Mouse (Mus musculus): ENCODE measurements around the gene Stxbp1. TPM values are rescaled to one million over a fixed set of nuclear protein-coding genes. Genes with fewer than 3 reads are reported as not detected.
A peak's percentile ranks its signal among the peaks of the same experiment; 100 is the strongest.
"Not testable (repeated sequence)": the region's sequence is repeated elsewhere in the genome, so short reads cannot be mapped to it uniquely, and the experiment has no call there.

Stxbp1 gene
- polyA plus RNA-seq, 1 experiment from 2014 or later: 51.4 TPM

DNA sequence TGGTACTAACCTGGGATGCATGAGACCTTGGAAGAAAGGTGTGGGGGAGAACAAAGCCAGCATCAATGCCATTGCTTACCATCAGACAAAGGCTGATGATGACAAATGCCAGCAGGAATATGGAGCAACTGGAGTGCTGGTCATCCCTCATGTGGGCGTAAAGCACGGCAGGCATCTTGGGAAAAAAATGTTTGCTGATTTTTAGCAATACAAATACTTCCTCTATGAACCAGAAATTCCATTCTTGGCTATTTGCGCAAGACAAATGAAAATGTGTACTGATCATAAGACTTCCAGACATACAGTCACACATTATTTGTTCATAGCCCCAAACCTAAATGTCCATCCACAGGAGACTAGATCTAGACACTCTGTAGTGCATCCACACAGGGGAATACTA, 16.3 kb upstream of the Stxbp1 start:
- Histone ChIP-seq H3K27ac (ENCODE audit: low read depth, low read length) (no peak overlapping the region), H3K9me3 (ENCODE audit: control insufficient read depth, low read length) (no peaks in the 10 kb centered on the region), H3K4me1 (ENCODE audit: control insufficient read depth, insufficient read depth, low read length) (no peaks in the 10 kb centered on the region), H3K27me3 (ENCODE audit: control insufficient read depth, insufficient read depth, low read length) (no peaks in the 10 kb centered on the region), H3K36me3 (ENCODE audit: control insufficient read depth, insufficient read depth, low read length) (no peaks in the 10 kb centered on the region), H3K4me3 (ENCODE audit: low read depth, low read length) (no peak overlapping the region), H3K4me2 (no peak overlapping the region), H3K9ac (ENCODE audit: low read length) (no peak overlapping the region)
- 93% methylated on average over 3 of the region's 3 CpGs for WGBS
- no peak for DNase-seq (ENCODE audit: low spot score, missing footprints)
- no peak for ATAC-seq (ENCODE audit: low FRiP score)

GRCm38 (mm10) chr2:32860799-32861198, 13.8 kb upstream of the Stxbp1 start:
- Histone ChIP-seq H3K4me3 (ENCODE audit: low read depth, low read length) (no peak overlapping the region), H3K9ac (ENCODE audit: low read length) (no peak overlapping the region), H3K27me3 (ENCODE audit: control insufficient read depth, insufficient read depth, low read length) (no peaks in the 10 kb centered on the region), H3K27ac (ENCODE audit: low read depth, low read length) (no peak overlapping the region), H3K4me1 (ENCODE audit: control insufficient read depth, insufficient read depth, low read length) (no peaks in the 10 kb centered on the region; the same call in 1 of the 2 replicates), H3K36me3 (ENCODE audit: control insufficient read depth, insufficient read depth, low read length) (no peaks in the 10 kb centered on the region), H3K4me2 (no peak overlapping the region), H3K9me3 (ENCODE audit: control insufficient read depth, low read length) (no peaks in the 10 kb centered on the region)
- DNase-seq (ENCODE audit: low spot score, missing footprints): no peak
- 87% methylated on average over 8 of the region's 8 CpGs for WGBS
- no peak for ATAC-seq (ENCODE audit: low FRiP score)

DNA sequence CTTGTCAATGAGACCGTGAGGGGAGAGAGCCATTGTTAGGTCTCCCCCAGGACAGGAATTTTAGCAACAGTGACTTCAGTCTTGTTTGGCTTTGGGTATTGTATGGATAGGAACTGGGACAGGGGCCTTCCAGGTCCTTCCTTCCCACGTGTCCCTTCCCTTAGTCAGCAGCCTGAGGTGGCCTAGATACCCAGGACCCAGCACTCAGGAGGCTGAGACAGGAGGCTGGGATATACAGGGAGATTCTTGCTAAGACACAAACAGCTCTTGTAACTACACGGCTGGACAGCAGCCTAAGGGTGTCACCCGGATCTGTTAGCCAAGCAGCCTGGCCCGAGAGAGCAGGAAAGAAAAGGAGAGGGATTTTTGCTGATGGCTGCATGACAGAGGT, 12.6 kb upstream of the Stxbp1 start:
- 79% methylated on average over 5 of the region's 5 CpGs for WGBS
- Histone ChIP-seq H3K27me3 (ENCODE audit: control insufficient read depth, insufficient read depth, low read length) (no peaks in the 10 kb centered on the region), H3K27ac (ENCODE audit: low read depth, low read length) (no peak overlapping the region), H3K4me3 (ENCODE audit: low read depth, low read length) (no peak overlapping the region), H3K9me3 (ENCODE audit: control insufficient read depth, low read length) (no peaks in the 10 kb centered on the region), H3K36me3 (ENCODE audit: control insufficient read depth, insufficient read depth, low read length) (no peaks in the 10 kb centered on the region), H3K4me2 (no peak overlapping the region), H3K9ac (ENCODE audit: low read length) (no peak overlapping the region), H3K4me1 (ENCODE audit: control insufficient read depth, insufficient read depth, low read length) (no peaks in the 10 kb centered on the region; the same call in 1 of the 2 replicates)
- no peak for ATAC-seq (ENCODE audit: low FRiP score)
- DNase-seq (ENCODE audit: low spot score, missing footprints): no peak

DNA sequence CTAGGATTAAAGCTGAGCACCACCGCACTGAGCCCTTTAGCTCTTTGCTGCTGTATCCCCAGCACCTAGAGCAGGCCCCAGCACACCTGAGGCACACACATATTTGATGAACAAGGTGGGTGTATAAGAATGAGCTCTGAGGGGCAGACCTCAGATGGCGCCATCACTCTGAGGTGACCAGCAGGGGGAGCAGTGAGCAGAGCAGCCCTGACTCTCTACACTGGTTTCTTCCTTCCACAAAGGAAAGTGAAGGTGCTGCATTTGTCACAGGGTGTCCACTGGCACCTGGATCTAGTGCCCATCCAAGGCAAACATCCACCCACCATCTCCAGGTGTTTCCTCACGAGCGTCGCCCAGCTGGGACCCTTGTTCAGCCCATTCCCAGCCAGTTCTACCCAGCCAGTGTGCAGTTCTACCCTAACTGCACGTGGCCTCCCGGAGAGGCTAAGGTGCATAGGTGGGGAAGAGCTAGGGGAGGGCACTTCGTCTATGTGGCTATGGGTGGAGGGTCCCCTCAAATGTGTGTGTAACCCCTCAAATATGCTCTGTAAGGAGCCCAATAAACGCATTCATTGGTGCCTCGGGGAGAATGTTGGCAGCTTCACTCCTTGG, 12.1 kb upstream of the Stxbp1 start:
- 48% methylated on average over 10 of the region's 10 CpGs for WGBS
- Histone ChIP-seq H3K4me3 (ENCODE audit: low read depth, low read length) (no peak overlapping the region), H3K9ac (ENCODE audit: low read length) (no peak overlapping the region; the same call in 1 of the 2 replicates), H3K4me1 (ENCODE audit: control insufficient read depth, insufficient read depth, low read length) (no peaks in the 10 kb centered on the region; the same call in 1 of the 2 replicates), H3K27ac (ENCODE audit: low read depth, low read length) (no peak overlapping the region), H3K9me3 (ENCODE audit: control insufficient read depth, low read length) (no peaks in the 10 kb centered on the region), H3K4me2 (no peak overlapping the region), H3K36me3 (ENCODE audit: control insufficient read depth, insufficient read depth, low read length) (no peaks in the 10 kb centered on the region), H3K27me3 (ENCODE audit: control insufficient read depth, insufficient read depth, low read length) (no peaks in the 10 kb centered on the region)
- peak; percentile 69; the same call in 1 of the 2 replicates for ATAC-seq (ENCODE audit: low FRiP score)
- peak; percentile 93 for DNase-seq (ENCODE audit: low spot score, missing footprints)

DNA sequence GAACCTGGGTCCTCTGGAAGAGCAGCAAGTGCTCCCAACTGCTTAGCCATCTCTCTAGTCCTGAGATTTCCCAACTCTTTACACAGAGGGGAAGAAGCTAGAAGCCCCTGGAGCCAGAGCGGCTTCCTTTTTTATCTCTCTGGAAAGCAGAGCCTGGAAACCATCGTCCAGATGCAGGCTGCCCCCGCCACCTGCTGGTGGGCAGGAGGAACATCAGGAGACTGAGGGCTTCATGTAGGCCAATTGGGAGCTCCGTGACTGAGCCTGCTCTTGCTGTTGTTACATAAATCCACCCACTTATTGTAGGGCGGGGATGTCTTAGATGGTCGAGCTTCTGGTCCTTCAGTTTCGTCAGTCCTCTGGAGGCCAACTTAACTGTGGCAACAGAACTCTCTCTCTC, 10.5 kb upstream of the Stxbp1 start:
- H3K27me3 ChIP-seq (ENCODE audit: control insufficient read depth, insufficient read depth, low read length): no peaks in the 10 kb centered on the region
- no peak overlapping the region for H3K4me3 ChIP-seq (ENCODE audit: low read depth, low read length)
- DNase-seq (ENCODE audit: low spot score, missing footprints) (peak; percentile 94), ATAC-seq (ENCODE audit: low FRiP score) (peak; percentile 56; the same call in 1 of the 2 replicates)
- no peaks in the 10 kb centered on the region for H3K36me3 ChIP-seq (ENCODE audit: control insufficient read depth, insufficient read depth, low read length)
- no peaks in the 10 kb centered on the region for H3K9me3 ChIP-seq (ENCODE audit: control insufficient read depth, low read length)
- no peak overlapping the region for H3K9ac ChIP-seq (ENCODE audit: low read length)
- H3K27ac ChIP-seq (ENCODE audit: low read depth, low read length): no peak overlapping the region
- WGBS: 0% methylated on average over 7 of the region's 7 CpGs
- H3K4me1 ChIP-seq (ENCODE audit: control insufficient read depth, insufficient read depth, low read length): no peaks in the 10 kb centered on the region; the same call in 1 of the 2 replicates
- H3K4me2 ChIP-seq: no peak overlapping the region

DNA sequence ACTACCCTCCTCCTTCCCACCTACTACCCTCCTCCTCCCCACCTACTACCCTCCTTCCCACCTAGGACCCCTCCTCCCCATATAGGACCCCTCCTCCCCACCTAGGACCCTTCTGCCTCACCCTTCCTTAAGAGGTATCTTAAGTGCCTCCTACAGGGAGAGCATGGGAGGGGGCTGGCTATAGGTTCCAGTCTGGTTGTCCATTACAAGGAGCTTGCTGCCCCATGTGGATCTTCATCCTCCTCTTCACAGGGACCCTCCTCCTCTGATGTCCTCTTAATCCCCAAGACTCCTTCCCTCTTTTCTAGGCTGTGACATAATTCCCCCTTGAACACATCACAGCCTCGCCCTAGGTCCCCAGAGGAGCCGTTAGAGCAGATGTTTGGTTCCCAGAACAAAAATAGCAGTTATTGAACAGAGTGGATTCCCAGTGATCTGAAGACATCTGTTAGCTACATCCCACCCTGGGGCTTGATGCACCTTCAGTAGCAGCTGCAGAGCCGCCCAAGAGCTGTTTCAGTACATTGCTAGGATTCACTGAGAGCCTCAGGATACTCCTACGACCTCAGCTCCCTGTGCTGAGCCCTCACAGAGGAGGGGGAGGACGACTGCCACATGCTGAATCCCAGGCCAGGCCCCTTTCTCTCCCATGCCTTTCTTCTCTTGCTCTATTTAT, 8.9 kb upstream of the Stxbp1 start:
- Histone ChIP-seq H3K9ac (ENCODE audit: low read length) (no peak overlapping the region), H3K4me2 (no peak overlapping the region), H3K27me3 (ENCODE audit: control insufficient read depth, insufficient read depth, low read length) (peaks cover 4% of the 10 kb centered on the region), H3K27ac (ENCODE audit: low read depth, low read length) (no peak overlapping the region), H3K36me3 (ENCODE audit: control insufficient read depth, insufficient read depth, low read length) (no peaks in the 10 kb centered on the region), H3K4me1 (ENCODE audit: control insufficient read depth, insufficient read depth, low read length) (no peaks in the 10 kb centered on the region; the same call in 1 of the 2 replicates), H3K9me3 (ENCODE audit: control insufficient read depth, low read length) (no peaks in the 10 kb centered on the region), H3K4me3 (ENCODE audit: low read depth, low read length) (no peak overlapping the region)
- WGBS: 46% methylated on average over 5 of the region's 5 CpGs
- DNase-seq (ENCODE audit: low spot score, missing footprints) (no peak), ATAC-seq (ENCODE audit: low FRiP score) (no peak)

- Histone ChIP-seq H3K9me3 (ENCODE audit: control insufficient read depth, low read length) (no peaks in the 10 kb centered on the region), H3K4me2 (no peak overlapping the region), H3K36me3 (ENCODE audit: control insufficient read depth, insufficient read depth, low read length) (no peaks in the 10 kb centered on the region), H3K27me3 (ENCODE audit: control insufficient read depth, insufficient read depth, low read length) (peaks cover 4% of the 10 kb centered on the region), H3K4me1 (ENCODE audit: control insufficient read depth, insufficient read depth, low read length) (no peaks in the 10 kb centered on the region; the same call in 1 of the 2 replicates), H3K4me3 (ENCODE audit: low read depth, low read length) (no peak overlapping the region), H3K27ac (ENCODE audit: low read depth, low read length) (no peak overlapping the region), H3K9ac (ENCODE audit: low read length) (no peak overlapping the region)
- ATAC-seq (ENCODE audit: low FRiP score) (no peak), DNase-seq (ENCODE audit: low spot score, missing footprints) (peak; percentile 51)
- WGBS: 66% methylated on average over 7 of the region's 7 CpGs
These were observed 8.2 kb upstream of the Stxbp1 start for GRCm38 (mm10) chr2:32855046-32855785.

DNA sequence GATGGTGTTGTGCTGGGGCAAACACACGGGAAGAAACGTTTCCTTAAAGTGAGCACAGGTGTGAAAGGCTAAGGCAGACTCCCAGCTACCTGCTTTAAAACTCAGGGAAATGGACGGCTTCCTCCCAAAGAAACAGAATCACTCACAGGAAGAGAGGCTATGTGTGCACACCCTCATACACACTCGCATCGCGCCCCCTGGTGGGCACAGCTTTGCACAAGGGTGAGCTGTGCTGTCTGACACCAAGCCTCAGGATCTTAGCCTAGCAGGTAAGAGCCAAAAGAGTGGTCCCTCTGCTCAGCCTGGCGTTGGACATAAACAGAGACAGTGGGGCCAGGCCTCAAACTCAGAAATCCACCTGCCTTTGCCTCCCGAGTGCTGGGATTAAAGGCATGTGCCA, 7.2 kb upstream of the Stxbp1 start:
- Histone ChIP-seq H3K4me3 (ENCODE audit: low read depth, low read length) (no peak overlapping the region), H3K9ac (ENCODE audit: low read length) (no peak overlapping the region), H3K27ac (ENCODE audit: low read depth, low read length) (no peak overlapping the region), H3K36me3 (ENCODE audit: control insufficient read depth, insufficient read depth, low read length) (no peaks in the 10 kb centered on the region), H3K9me3 (ENCODE audit: control insufficient read depth, low read length) (no peaks in the 10 kb centered on the region), H3K4me2 (no peak overlapping the region), H3K27me3 (ENCODE audit: control insufficient read depth, insufficient read depth, low read length) (peaks cover 4% of the 10 kb centered on the region), H3K4me1 (ENCODE audit: control insufficient read depth, insufficient read depth, low read length) (no peaks in the 10 kb centered on the region; the same call in 1 of the 2 replicates)
- WGBS: 5% methylated on average over 8 of the region's 8 CpGs
- ATAC-seq (ENCODE audit: low FRiP score) (peak; percentile 64; the same call in 1 of the 2 replicates), DNase-seq (ENCODE audit: low spot score, missing footprints) (peak; percentile 99)

GRCm38 (mm10) chr2:32853716-32854115, 6.7 kb upstream of the Stxbp1 start:
- H3K27me3 ChIP-seq (ENCODE audit: control insufficient read depth, insufficient read depth, low read length); H3K36me3 ChIP-seq (ENCODE audit: control insufficient read depth, insufficient read depth, low read length); H3K4me2 ChIP-seq; H3K9ac ChIP-seq (ENCODE audit: low read length); DNase-seq (ENCODE audit: low spot score, missing footprints); H3K4me1 ChIP-seq (ENCODE audit: control insufficient read depth, insufficient read depth, low read length); ATAC-seq (ENCODE audit: low FRiP score); H3K4me3 ChIP-seq (ENCODE audit: low read depth, low read length); H3K9me3 ChIP-seq (ENCODE audit: control insufficient read depth, low read length); H3K27ac ChIP-seq (ENCODE audit: low read depth, low read length): not testable (repeated sequence)
- WGBS: 66% methylated on average over 4 of the region's 4 CpGs

Measured in midbrain, embryonic 11.5 days (tissue).